Mouse (Mus musculus) liver, embryonic 14.5 days (tissue): Measurements from ENCODE around the gene Gab1.

Experiments used
- CTCF ChIP-seq: IDR thresholded peaks from 2 replicates; pipeline ENCODE4 v1.5.1; 2016; ENCODE audit warnings: antibody characterized with exemption, low read depth, control low read depth
- EP300 ChIP-seq: IDR thresholded peaks from 2 replicates; pipeline ENCODE4 v1.6.1; 2016; ENCODE audit warnings: antibody characterized with exemption, low read depth

GRCm38 (mm10) chr8:80850013-80850412 lies 30.3 kb downstream of the Gab1 start:
- TF ChIP-seq EP300 (no peak), CTCF (no peak)
